Mouse (Mus musculus) intestine, postnatal 0 days (tissue): ENCODE data around the gene Gm4756. TPM values are rescaled to one million over a fixed set of nuclear protein-coding genes. Genes with fewer than 3 reads are reported as not detected.
"Not testable (repeated sequence)": the region's sequence is repeated elsewhere in the genome, so short reads cannot be mapped to it uniquely, and the experiment has no call there.

ENCODE experiments used
- ATAC-seq: fragments of 200-750 bp; cut with Nextera tagmentation; 2 replicates; pipeline ENCODE4 v1.8.0; 2017; ENCODE audit warnings: mild to moderate bottlenecking, moderate TSS enrichment, moderate library complexity
- H3K27ac ChIP-seq: fragments of 300-500 bp; sonication (generic); 2 replicates; pipeline ENCODE4 v1.5.1; 2014; ENCODE audit warnings: mild to moderate bottlenecking, low read depth, low read length, moderate library complexity
- H3K27me3 ChIP-seq: fragments of 300-500 bp; sonication (generic); replicated peaks from 2 replicates; pipeline ENCODE4 v1.6.1; 2014; ENCODE audit warnings: low read length, mixed read lengths; ENCODE audit not compliant: control insufficient read depth, insufficient read depth
- H3K36me3 ChIP-seq: fragments of 300-500 bp; sonication (generic); 2 replicates; pipeline ENCODE4 v1.6.1; 2014; ENCODE audit warnings: mild to moderate bottlenecking, moderate library complexity; ENCODE audit not compliant: control insufficient read depth, insufficient read depth
- H3K4me1 ChIP-seq: fragments of 300-500 bp; sonication (generic); replicated peaks from 2 replicates; pipeline ENCODE4 v1.6.1; 2014; ENCODE audit warnings: antibody characterized with exemption, low read length, mixed read lengths; ENCODE audit not compliant: control insufficient read depth, insufficient read depth
- H3K4me2 ChIP-seq: fragments of 300-500 bp; sonication (generic); replicated peaks from 2 replicates; pipeline ENCODE4 v1.6.1; 2014; ENCODE audit warnings: low read depth, mild to moderate bottlenecking, moderate library complexity
- H3K4me3 ChIP-seq: fragments of 300-500 bp; sonication (generic); 2 replicates; pipeline ENCODE4 v1.5.1; 2014; ENCODE audit warnings: low read depth, low read length
- H3K9ac ChIP-seq: fragments of 300-500 bp; sonication (generic); 2 replicates; pipeline ENCODE4 v1.6.1; 2014; ENCODE audit warnings: mild to moderate bottlenecking, low read depth, low read length
- H3K9me3 ChIP-seq: fragments of 300-500 bp; sonication (generic); 2 replicates; pipeline ENCODE4 v1.6.1; 2016; ENCODE audit warnings: mixed run types; ENCODE audit not compliant: control insufficient read depth
- CTCF ChIP-seq: sonication (generic); IDR thresholded peaks from 2 replicates; pipeline ENCODE4 v1.5.1; 2016; ENCODE audit warnings: low read depth, mild to moderate bottlenecking, control low read depth, antibody characterized with exemption, moderate library complexity
- WGBS: fragments of 180-500 bp; shearing (Covaris S2); extraction: QIAGEN DNeasy Blood & Tissue Kit; methylation state at CpG from one replicate; pipeline ENCODE4 v1.1.7; 2014; 5-methylcytosine and 5-hydroxymethylcytosine counted together
- polyA plus RNA-seq: library from polyadenylated mRNA; unstranded; fragments of >200 nt; fragmentation: Nextera tagmentation; extraction: Ambion mirVana; gene quantifications from 2 replicates; pipeline ENCODE4 v1.2.1, GENCODE M21; 2015

Gm4756 gene
- polyA plus RNA-seq, 1 experiment from 2014 or later, result not detected

DNA sequence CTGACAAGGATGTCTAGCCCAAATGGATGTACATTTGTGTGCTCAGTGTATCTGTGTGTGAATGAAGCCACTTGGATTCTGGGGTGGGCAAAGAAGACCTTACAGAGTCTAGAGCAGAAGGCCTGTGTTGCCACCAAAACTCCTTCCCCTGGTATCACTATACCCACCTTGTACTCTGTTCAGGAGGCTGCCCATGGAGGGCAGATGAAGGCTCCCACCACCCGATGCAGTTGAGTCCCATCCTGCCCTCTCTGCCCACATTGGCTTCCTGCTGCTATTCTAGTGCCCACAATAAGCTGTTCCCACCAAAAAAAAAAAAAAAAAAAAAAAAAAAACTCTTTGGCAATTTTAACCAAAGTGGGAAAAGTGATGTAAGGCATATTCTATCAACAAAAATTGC lies 28.0 kb downstream of the Gm4756 start:
- Histone ChIP-seq H3K4me2 (no peak overlapping the region), H3K27me3 (no peaks in the 10 kb centered on the region), H3K9me3 (no peaks in the 10 kb centered on the region), H3K4me3 (no peak overlapping the region), H3K36me3 (no peaks in the 10 kb centered on the region), H3K4me1 (no peaks in the 10 kb centered on the region), H3K9ac (no peak overlapping the region), H3K27ac (no peak overlapping the region)
- no peak for ATAC-seq
- 78% methylated on average over 1 of the region's 1 CpGs for WGBS
- no peak for TF ChIP-seq CTCF

DNA sequence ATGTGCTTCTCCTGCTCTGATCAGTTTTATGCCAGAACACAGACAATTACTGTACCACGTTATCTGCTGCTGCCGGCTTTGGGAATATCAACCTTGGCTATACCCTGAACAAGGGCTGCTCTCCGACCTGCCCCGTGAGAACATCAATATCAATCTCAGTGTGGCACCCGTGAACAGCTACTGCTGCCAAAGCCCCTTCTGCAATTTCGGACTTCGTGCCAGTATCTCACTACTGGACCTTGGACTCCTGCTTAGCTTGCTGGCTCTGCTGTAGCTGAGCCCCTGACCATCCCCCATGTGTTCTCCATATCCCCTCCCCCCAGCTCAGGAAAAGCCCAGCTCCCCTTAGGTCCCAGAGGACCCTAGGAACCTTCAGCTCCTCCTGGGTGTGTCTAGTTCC lies 28.6 kb downstream of the Gm4756 start:
- Histone ChIP-seq H3K27me3 (no peaks in the 10 kb centered on the region), H3K27ac (no peak overlapping the region), H3K4me2 (no peak overlapping the region), H3K9ac (no peak overlapping the region), H3K4me1 (no peaks in the 10 kb centered on the region), H3K9me3 (no peaks in the 10 kb centered on the region), H3K4me3 (no peak overlapping the region), H3K36me3 (no peaks in the 10 kb centered on the region)
- TF ChIP-seq CTCF, result no peak
- WGBS, result 93% methylated on average over 7 of the region's 7 CpGs
- ATAC-seq, result no peak

DNA sequence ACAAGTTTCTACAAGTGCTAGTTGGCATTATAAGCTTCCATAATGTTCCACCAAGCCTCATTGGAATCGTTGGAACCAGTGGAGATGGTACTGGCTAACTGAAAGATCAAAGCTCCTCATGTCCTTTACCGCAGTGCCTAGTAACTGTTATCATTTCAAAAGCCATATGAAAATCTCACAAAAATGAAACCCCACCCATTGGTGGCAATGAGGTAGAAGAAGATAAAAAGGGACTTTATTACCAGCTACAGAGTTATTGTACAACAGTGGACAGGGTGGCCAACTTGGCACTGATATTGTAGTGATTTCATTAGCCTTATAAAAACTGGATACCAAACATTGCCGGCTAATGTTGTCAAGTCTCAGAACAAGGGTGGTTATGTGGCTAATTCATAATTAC lies 37.4 kb downstream of the Gm4756 start:
- no peak overlapping the region for H3K4me3 ChIP-seq
- TF ChIP-seq CTCF, result no peak
- H3K27me3 ChIP-seq, result no peaks in the 10 kb centered on the region
- H3K4me2 ChIP-seq, result no peak overlapping the region
- no peak for ATAC-seq
- WGBS, result 88% methylated on average over 3 of the region's 3 CpGs
- H3K9me3 ChIP-seq, result no peaks in the 10 kb centered on the region
- H3K36me3 ChIP-seq, result no peaks in the 10 kb centered on the region
- H3K9ac ChIP-seq, result no peak overlapping the region
- H3K27ac ChIP-seq, result no peak overlapping the region
- no peaks in the 10 kb centered on the region for H3K4me1 ChIP-seq

DNA sequence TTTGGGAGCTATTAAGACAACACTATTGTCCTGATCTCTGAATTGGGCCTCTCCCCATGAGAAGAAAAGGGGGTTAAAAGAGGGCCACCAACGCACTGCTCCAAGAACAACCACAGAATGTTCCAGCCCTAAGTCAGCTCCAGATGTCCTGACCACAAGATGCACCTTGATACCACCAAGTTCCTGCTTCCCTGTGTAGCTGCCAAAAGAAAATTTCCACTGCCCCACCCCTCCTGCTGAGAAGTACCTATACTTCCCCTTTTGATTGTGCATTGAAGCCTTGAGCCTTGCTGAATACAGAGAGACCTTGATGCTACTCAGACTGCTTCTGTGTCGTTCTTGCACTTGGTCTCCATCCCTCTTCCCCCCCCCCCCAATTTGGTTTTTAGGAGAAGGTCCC lies 50.7 kb downstream of the Gm4756 start:
- not testable (repeated sequence) for H3K27ac ChIP-seq, H3K4me3 ChIP-seq, H3K9ac ChIP-seq, H3K9me3 ChIP-seq, H3K36me3 ChIP-seq, H3K27me3 ChIP-seq, H3K4me1 ChIP-seq, ATAC-seq, H3K4me2 ChIP-seq
- 89% methylated on average over 2 of the region's 2 CpGs for WGBS

DNA sequence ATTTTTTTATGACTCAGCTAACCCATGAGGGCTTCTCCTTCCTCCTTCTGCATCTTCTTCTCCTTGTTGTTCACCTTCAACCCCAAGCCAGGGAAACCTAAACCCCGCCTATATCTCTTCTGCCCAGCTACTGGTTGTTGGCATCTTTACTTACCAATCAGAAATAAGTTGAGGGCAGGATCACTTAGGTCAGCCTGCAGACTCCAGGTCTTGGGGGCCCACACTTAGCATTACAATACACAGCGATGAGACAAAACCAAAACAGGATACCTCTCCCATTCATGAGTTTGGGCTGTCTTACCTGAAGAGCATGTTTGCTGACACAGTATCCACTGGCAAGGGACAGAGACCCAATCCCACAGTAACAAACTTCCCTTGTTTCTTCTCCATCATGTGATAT lies 55.5 kb downstream of the Gm4756 start:
- H3K9me3 ChIP-seq, result no peaks in the 10 kb centered on the region
- H3K27ac ChIP-seq, result no peak overlapping the region
- H3K36me3 ChIP-seq, result no peaks in the 10 kb centered on the region
- H3K9ac ChIP-seq, result no peak overlapping the region
- no peak overlapping the region for H3K4me2 ChIP-seq
- no peak for ATAC-seq
- no peak overlapping the region for H3K4me3 ChIP-seq
- WGBS, result 61% methylated on average over 2 of the region's 2 CpGs
- H3K4me1 ChIP-seq, result no peaks in the 10 kb centered on the region
- H3K27me3 ChIP-seq, result no peaks in the 10 kb centered on the region
- TF ChIP-seq CTCF, result no peak

- H3K9ac ChIP-seq, result no peak overlapping the region
- no peak overlapping the region for H3K4me2 ChIP-seq
- H3K4me3 ChIP-seq, result no peak overlapping the region
- H3K27ac ChIP-seq, result no peak overlapping the region
- ATAC-seq, result no peak
- no peak for TF ChIP-seq CTCF
- H3K9me3 ChIP-seq, result no peaks in the 10 kb centered on the region
- H3K27me3 ChIP-seq, result no peaks in the 10 kb centered on the region
- H3K36me3 ChIP-seq, result no peaks in the 10 kb centered on the region
- H3K4me1 ChIP-seq, result no peaks in the 10 kb centered on the region
Observed at GRCm38 (mm10) chr12:72592991-72593390, 56.5 kb downstream of the Gm4756 start.

DNA sequence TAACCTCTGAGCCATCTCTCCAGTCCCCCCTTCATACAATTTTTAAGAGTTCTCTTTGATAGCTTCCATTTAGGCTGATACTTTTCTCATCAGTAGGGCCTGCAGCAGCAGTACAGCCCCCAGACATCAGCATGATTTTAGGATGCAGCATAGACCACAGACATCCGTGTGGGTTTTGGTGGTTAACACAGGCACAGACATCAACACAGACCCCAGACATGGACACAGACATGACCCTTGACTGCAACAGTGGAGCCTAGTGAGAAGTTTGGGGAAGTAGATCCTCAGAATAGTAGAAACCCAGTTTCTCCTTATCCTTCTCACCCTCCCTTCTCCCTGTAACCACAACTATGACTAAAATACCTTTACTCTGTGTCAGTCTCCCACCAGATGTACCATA lies 64.1 kb downstream of the Gm4756 start:
- no peak for TF ChIP-seq CTCF
- H3K4me2 ChIP-seq, result no peak overlapping the region
- no peaks in the 10 kb centered on the region for H3K27me3 ChIP-seq
- H3K4me3 ChIP-seq, result no peak overlapping the region
- no peaks in the 10 kb centered on the region for H3K4me1 ChIP-seq
- no peak overlapping the region for H3K9ac ChIP-seq
- no peaks in the 10 kb centered on the region for H3K9me3 ChIP-seq
- WGBS, result 94% methylated on average over 1 of the region's 1 CpGs
- no peak overlapping the region for H3K27ac ChIP-seq
- no peak for ATAC-seq
- no peaks in the 10 kb centered on the region for H3K36me3 ChIP-seq
